Mouse (Mus musculus) T-helper 1 cell (primary cell): ENCODE measurements around the gene Atl3.

Source experiments
- in situ Hi-C: fragments of 300-600 bp; cut with MboI, MseI; formaldehyde crosslinking; loops from one replicate; pipeline ENCODE4 v1.15.1; 2025; ENCODE audit warnings: high pct_unique_total_duplicates

The Atl3 gene

DNA sequence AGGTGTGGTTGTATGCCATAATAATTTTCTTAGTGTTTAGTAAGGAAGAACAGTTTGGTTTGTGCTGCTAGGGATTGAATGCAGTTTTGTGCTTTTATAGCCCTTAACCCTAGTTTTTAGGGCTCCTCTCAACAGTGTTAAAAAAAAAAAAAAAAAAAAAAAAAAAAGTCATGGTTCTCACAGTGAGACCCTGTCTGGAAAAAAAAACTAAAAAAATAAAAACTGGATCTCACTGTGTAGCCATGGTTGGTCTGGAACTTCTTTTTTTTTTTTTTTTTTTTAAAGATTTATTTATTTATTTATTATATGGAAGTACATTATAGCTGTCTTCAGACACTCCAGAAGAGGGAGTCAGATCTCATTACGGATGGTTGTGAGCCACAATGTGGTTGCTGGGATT, 2.2 kb downstream of the Atl3 start:
- in situ Hi-C loops = loop anchor here (25.0 kb wide), 1 partner anchor 1216 kb away; the partner anchor contains the start of gene Slc3a2

DNA sequence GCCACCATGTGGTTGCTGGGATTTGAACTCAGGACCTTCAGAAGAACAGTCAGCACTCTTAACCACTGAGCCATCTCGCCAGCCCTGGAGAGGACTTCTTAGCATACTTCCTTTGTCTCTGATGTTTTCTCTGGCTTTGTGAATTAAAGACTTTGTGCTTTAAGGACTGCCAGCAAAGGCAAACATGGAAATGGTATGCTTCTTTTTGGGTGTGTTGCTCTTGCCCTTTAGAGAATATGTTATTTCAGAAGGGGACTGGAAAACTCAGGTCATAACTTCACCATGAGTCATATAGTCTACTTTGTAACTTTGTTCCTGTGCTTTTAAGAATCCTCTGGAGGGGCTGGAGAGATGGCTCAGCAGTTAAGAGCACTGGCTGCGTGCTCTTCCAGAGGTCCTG, 5.0 kb downstream of the Atl3 start:
- in situ Hi-C loops = loop anchor here (25.0 kb wide), 1 partner anchor 1213 kb away; the partner anchor contains the start of gene Slc3a2

DNA sequence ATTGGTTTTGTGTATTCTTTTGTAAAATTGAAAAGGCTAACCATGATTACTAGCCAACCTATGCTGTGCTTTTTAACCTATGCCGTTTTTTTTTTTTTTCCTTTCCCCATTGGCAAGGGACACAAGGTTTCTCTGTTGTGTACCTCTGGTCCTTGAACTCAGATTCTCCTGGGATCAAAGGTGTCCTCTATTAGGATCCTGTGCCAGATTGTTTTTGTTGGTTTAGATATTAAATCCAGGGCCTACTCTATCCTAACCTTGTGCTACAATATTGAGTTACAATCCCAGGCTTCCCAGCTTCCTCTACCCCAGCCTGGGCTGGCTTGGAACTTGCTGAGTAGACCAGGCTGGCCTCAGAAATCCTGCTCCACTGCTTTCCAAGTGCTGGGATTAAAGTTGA, 6.9 kb downstream of the Atl3 start:
- in situ Hi-C loops = loop anchor here (25.0 kb wide), 1 partner anchor 512 kb away; no protein-coding TSS in a partner anchor

DNA sequence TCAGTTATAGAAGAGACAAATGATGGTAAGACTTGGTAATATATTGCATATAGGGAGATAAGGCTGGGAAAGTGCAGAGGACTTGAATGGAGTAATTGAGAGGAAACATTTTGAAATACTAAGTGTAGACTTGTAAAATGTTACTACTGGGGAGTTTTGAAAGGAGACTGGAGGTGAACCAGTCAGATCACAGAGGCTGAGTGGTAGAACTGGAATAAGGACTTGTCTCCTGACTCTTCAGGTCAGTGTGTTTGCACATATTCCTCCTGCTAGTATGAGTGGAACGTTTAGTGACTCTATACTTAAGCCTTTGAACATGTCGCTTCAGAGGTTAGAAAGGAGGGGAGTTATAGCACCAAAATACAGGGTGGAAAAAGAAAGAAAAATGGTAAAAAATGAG, 8.6 kb downstream of the Atl3 start:
- in situ Hi-C loops = loop anchor here (25.0 kb wide), 1 partner anchor 510 kb away; no protein-coding TSS in a partner anchor

DNA sequence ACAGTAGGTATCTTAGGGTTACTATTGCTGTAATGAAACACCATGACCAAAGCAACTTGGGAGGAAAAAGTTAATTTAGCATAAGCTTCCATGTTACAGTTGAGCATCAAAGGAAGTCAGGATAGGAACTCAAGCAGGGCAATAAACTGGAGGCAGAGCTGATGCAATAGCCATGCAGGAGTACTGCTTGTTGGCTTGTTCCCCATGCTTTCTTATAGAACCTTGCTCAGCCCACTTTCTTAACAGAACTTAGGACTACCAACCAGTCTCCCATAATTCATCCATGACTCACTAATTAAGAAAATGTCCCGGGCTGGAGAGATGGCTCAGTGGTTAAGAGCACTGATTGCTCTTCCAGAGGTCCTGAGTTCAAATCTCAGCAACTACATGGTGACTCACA, 12.5 kb downstream of the Atl3 start:
- in situ Hi-C loops = loop anchor here (25.0 kb wide), 1 partner anchor 506 kb away; no protein-coding TSS in a partner anchor

DNA sequence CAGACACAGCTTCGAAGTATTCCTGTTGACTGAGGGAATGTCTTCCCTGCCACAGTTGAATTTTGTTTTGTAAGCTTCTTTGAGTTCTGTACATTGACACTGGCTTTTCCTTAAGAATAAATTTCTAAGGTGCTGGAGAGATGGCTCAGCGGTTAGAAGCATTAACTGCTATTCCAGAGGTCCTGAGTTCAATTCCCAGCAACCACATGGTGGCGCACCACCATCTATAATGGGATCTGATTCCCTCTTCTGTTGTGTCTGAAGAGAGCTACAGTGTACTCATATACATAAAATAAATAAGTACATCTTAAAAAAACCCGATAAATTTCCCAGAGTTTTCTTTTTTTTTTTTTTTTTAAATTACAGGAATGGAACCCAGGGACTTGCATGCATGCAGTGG, 14.2 kb downstream of the Atl3 start:
- in situ Hi-C loops = loop anchor here (25.0 kb wide), 1 partner anchor 504 kb away; no protein-coding TSS in a partner anchor

DNA sequence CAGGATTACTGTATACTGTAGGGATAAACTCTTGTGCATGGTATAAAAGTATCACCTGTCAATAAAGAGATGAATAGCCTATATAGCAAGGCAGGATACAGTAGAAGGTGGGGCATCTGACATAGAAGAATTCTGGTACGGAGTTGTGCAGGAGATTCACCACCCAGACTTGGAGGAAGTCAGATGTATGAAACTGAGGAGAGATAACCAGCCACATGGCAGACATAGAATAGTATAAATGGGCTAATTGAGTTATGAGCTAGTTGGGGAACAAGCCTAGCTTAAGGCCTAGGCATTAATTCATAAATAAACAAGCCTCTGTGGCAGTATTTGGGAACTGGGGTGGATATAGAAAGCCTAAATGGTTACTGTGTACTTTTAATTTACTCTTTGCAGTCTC, 22.6 kb downstream of the Atl3 start:
- in situ Hi-C loops = loop anchor here (25.0 kb wide), 1 partner anchor 496 kb away; no protein-coding TSS in a partner anchor

DNA sequence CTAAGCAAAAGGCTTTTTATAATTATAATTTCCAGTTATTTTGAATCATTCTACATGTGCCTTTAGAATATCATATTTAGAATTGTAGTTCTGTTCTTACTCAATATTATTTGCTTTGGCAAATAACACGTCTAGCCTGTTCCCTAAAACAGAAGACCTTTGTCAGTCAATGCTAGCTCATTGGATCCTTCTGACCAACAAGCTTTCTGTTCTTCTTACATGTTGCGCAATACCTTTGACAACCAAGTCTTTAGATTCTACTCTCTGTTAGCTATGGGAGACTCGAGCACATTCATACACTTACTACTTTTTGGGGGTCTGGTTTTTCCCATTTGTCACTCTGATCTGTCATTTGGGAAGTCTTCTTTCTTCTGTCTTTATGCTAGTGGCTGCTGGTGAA, 27.8 kb downstream of the Atl3 start:
- in situ Hi-C loops = loop anchor here (5.0 to 25.0 kb wide), 2 partner anchors 81 to 491 kb away; no protein-coding TSS in a partner anchor

DNA sequence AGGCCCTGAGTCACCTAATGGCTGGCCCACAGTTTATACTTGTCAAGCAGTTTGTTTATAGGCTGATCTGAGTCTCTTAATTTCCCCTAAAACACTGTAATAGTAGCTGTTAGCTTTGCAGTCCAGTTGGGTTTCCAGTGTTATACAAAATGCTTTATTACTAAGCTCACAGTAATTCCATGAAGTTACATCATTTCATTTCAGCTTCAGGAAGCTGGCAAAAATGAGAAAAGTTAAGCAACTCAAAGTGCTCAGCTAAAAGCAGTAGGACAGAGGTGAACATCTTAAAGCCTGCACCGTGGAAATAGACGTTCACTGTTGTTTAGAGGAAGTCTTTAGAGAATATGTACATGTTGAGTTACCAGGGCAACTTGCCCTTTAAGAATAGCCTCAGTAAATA, 29.0 kb downstream of the Atl3 start:
- in situ Hi-C loops = loop anchor here (5.0 to 25.0 kb wide), 2 partner anchors 79 to 489 kb away; no protein-coding TSS in a partner anchor

DNA sequence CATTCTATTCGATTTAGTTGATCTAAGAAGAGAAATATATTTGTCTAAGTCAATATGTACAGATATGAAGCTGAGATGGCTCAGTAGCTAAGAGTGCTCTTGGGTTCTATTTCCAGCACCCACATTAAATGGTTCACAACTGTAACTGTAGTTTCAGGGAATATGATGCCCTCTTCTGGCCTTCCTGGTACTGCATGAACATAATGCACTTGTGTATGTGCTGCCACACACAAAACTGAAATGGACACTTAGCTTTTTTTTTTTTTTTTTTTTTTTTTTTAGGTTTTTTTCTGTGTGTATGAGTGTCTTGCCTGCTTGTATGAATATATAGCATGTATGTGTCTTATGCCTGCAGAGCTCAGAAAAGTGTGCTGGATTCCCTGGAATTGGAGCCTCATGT, 29.5 kb downstream of the Atl3 start:
- in situ Hi-C loops = loop anchor here (5.0 to 25.0 kb wide), 2 partner anchors 79 to 489 kb away; no protein-coding TSS in a partner anchor

DNA sequence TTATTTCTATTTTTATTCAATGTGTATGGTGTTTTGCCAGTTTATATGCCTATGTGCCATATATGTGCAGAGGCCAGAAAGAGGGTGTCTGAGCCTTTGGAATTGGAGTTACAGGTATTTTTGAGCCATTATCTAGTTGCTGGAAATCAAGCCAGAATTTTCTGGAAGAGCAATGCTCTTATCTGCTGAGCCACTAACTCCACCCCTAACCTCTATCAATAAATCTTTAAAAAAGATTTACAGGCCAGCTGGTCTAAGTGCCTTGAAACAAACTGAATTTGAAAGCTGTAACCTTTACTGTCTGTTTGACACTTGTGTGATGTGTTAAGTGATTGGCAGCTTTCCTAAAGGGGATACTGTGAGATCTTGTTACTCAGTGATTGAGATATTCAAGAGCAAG, 29.9 kb downstream of the Atl3 start:
- in situ Hi-C loops = loop anchor here (5.0 to 25.0 kb wide), 2 partner anchors 79 to 489 kb away; no protein-coding TSS in a partner anchor

DNA sequence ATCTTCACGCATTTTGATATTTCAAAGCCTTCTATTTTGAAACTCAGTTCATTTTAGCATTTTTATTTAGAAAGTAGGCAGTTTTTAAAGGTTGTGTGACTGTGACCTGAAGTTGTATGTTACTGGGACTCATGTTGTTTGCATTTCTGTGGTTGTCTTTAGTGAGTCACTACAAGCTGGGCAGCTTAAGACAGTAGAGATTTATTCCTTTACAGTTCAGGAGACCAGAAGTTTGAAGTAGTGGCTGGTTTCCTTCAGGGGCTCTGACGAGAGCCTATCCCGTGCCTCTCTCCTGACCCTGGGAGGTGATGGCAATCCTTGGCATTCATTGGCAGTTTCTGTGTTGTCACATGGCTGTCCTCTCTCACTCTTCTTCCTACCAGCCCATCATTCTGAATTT, 31.0 kb downstream of the Atl3 start:
- in situ Hi-C loops = loop anchor here (5.0 to 25.0 kb wide), 2 partner anchors 77 to 487 kb away; no protein-coding TSS in a partner anchor

DNA sequence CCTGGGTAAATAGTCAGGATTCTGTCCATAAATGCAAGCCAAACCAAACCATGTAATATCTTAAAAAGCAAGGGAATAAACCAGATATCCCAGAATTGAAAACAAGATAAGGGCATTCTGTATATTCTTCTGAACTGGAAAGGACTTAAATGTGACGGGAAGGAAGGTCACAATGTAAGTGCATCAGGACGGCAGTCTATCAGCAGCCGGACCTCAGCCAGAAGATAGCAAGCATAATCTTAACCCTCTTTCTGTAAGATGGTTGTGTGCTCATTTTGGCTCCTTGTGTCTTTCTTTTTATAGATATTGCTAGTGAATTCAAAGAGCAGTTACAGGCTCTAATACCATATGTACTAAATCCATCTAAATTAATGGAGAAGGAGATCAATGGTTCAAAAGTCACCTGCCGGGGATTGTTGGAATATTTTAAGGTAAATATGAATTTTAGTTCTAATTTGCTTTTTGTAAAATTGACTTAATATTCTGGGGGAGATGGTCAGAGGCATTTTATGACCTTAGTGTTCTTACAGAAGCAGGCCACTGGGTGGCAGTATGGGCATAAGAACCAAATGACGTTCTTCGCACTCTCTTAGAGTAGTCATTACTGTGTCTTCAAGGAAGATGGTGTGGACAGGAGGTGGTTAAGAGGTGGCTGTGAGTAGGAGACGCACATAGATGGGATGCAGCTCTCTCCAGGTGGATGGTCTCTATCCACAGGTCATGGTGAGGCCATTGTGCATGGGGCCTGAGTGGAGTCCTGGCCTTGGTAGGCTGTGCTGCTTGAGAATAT, 35.0 kb downstream of the Atl3 start:
- in situ Hi-C loops = no loop called here

DNA sequence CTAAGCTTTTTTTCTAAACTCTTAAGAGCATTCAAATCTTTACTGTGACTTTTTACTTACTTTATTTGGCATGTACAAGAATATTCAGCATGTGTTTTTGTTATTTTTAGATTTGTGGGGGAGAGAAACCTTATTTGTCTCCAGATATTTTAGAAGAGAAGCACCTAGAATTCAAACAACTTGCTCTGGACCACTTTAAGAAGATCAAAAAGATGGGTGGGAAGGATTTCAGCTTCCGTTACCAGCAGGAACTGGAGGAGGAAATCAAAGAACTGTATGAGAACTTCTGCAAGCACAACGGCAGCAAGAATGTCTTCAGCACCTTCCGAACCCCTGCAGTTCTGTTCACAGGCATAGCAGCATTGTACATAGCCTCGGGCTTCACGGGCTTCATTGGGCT, 38.1 kb downstream of the Atl3 start:
- in situ Hi-C loops = no loop called here

DNA sequence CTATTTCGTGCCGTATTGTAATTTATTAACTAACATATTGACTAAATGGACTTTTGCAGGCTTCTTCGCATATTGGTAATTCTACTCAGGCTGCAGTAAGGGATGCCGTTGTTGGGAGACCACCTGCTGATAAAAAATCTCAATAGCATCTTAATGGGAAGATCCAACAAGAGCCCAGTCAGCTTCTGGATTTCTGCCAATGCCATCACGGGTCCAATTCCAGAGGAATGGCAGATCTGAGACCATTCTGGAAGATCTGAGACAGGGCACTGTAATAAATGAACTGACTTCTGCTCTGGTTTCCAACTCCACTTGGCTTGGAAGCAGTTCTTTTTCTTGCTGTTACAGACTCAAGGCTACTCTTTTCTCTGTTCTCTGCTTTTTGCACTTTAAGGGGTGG, 40.1 kb downstream of the Atl3 start:
- in situ Hi-C loops = no loop called here

DNA sequence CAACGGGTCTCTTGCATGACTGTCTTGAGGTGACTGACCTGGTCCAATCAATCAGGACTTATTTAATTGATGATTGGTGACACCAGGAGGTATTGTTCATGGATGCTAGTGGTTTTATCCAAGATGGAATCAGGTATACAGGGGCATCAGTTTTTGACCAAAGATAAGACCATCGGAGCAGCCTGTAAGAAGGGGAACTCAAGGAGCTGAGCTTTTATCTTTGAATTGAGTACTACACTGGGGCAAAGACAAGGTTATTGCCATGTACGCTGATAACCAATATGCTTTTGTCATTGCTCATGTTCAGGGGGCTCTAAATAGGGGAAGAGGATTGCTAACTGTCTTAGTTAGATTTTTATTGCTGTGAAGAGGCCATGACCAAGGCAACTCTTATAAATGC, 55.1 kb downstream of the Atl3 start:
- in situ Hi-C loops = no loop called here

DNA sequence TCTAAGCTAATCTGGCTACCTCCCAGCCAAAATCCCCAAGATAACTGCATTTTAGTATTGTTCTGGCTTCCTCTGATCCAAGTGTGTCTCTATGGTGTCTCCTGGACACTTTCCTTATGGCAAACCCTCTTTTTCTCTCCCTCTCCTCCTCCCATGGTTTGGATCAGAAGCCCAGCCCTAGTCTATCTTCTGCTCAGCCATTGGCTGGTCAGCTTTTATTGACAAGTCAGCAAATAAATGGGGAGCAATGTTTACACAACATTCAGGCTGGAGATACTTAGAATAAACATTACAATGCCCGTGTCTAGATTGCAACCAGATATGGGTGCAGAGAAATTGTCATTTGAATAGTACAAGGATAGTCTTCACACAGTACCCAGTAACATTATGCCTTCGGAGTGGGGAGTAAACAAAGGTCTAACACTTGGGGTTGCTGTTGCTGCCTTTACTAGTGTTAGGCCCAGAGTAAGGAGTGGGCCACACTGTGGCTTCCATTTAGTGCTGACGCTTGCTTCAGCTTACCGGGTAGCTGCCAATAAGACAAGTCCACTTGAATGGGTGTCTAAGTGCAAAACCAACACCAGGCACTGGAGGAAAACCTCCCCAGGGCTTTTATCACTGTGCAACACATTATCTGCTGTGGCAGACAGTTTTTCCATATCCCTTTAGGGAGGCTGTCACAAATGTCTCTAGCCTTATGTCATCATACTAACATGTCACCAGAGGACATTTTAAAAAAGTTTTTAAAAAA, 57.9 kb downstream of the Atl3 start:
- in situ Hi-C loops = no loop called here

DNA sequence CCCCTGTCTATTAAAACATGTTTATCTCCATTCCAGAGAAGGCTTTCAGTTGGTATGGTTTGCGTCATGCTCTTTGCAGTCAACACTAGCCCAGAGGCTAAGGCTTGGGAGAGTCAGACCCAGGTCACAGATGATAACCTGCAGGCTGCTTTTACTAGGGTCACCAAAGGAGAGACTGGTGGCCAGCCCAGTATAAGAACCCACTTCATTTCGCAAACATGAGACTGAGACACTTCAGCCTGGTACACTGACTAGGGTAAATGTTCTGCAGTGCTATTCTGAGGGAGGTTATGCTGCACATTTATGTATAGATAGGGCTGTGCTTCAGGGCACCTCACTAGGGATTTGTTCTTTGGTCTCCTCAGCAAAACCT, 58.4 kb downstream of the Atl3 start:
- in situ Hi-C loops = no loop called here

DNA sequence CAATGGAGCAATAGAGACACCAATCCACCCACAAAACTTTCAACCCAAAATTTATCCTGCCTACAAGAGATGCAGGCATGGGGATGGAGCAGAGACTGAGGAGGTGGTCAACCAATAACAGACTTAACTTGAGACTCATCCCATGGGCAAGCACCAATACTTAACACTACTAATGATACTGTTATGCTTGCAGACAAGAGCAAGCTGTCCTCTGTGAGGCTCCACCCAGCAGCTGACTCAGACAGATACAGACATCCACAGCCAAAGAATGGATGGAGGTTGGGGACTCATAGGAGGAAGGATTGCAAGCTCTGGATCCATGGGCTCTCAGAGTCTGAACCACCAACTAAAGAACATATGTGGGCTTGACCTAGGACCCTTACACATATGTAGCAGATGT, 59.6 kb downstream of the Atl3 start:
- in situ Hi-C loops = no loop called here

DNA sequence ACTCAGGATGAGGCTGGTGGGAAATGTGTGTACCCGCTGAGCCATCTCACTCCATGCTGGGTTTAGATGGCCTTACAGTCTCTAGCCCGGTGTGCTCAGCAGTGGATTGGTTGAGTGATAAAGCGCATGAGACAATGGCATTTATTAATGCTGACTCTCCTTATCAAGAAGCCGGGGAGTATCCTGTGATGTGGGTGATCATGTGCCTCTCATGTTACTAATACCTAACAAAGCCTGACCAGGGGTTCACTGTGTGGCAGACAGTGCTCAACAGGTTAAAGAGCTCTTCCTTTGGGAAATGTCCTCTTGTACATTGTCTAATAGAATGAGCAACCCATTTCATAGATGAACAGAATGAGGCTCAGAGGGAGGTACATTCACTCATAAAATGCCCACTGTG, 61.0 kb downstream of the Atl3 start:
- in situ Hi-C loops = no loop called here

DNA sequence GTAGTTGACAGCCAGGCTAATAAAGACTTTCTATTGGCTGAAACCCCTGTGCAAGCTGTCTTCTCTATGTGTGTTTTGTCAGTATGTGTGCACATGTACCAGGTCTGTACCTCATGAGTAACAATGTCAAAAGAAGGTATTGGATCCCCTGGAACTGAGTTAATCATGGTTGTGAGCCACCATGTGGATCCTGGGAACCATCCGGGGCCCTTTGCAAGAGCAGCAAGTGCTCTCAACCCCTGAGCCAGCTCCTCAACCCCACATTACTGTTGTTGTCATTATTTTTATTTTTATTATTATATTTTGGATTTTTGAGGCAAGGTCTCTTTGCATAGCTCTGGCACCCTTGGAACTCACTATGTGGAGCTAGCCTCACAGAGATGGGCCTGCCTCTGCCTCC, 62.8 kb downstream of the Atl3 start:
- in situ Hi-C loops = no loop called here

DNA sequence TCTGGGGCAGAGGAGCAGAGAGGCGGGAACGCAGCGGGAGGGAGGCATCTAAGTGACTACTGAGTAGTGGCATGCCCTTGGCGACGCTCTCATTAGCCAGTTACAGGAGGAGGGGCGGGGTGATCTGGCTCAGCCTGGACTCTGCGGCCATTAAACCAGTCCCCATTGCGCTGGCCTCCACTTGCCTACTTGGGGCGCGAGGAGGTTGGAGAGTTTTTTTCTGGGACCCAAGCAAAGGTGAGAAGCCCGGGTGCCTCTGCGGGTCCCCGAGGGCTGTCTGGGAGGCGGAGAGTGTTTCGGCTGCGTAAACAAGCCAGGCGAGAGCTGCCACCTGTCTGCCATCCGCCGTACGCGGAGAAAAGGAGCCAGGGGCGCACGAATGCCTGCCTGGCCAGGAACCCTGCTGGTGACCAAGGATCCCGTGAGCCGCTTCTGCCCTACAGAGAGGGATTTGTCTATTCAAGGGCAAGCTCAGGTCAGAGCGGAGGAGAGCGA, 63.5 kb downstream of the Atl3 start, which contains the start of gene Pla2g16:
Gene Pla2g16, plus strand, starts transcription at position 132 of the 495 bp plus-strand sequence.
- in situ Hi-C loops = no loop called here
